8 mouse cellular contexts compared by ENCODE assay signal in genomic region chr2:27404375-27405093, GRCm38 (mm10). TPM values are rescaled to one million over a fixed set of nuclear protein-coding genes. Genes with fewer than 3 reads are reported as not detected.
DNase-seq lines count a peak whose midpoint lies in the region; ATAC-seq and TF ChIP-seq lines count a peak whose summit lies in the region.
"Had no signal": no experiment of that assay in that cellular context is flagged by ENCODE, and none has a peak within 500 bp of the region (broad histone marks: within the 10 kb centered on the region; RNA-seq: fewer than 3 reads in every experiment).

No protein-coding gene starts in this region.

- peaks cover 19% of the 10 kb centered on the region for H3K4me1 ChIP-seq in intestine, embryonic 14.5 days (replicated peaks; ENCODE audit: control insufficient read depth, insufficient read depth, low read length)
- peaks cover 12% of the 10 kb centered on the region; the same call in 1 of the 2 replicates for H3K4me1 ChIP-seq in intestine, postnatal 0 days (replicated peaks; ENCODE audit: control insufficient read depth, insufficient read depth, low read length)
- peaks cover 35% of the 10 kb centered on the region for H3K4me1 ChIP-seq in limb, embryonic 12.5 days (replicated peaks)

- H3K27me3 ChIP-seq in intestine, embryonic 14.5 days (replicated peaks; ENCODE audit: control insufficient read depth, insufficient read depth, low read length): no peaks in the 10 kb centered on the region
- H3K27me3 ChIP-seq in intestine, postnatal 0 days (replicated peaks; ENCODE audit: control insufficient read depth, insufficient read depth, low read length): no peaks in the 10 kb centered on the region
- no peaks in the 10 kb centered on the region for H3K27me3 ChIP-seq in limb, embryonic 12.5 days

- TF ChIP-seq CTCF in intestine, postnatal 0 days (IDR thresholded peaks at IDR 0.05; ENCODE audit: low read depth): no peak

- 43% methylated on average over 6 of the region's 6 CpGs for WGBS in intestine, embryonic 14.5 days
- 44% methylated on average over 6 of the region's 6 CpGs for WGBS in intestine, postnatal 0 days
- 54% methylated on average over 6 of the region's 6 CpGs for WGBS in limb, embryonic 12.5 days

- no peak overlapping the region for H3K4me2 ChIP-seq in intestine, embryonic 14.5 days (ENCODE audit: low read length)
- no peak overlapping the region for H3K4me2 ChIP-seq in intestine, postnatal 0 days (replicated peaks; ENCODE audit: low read depth)
- no peak overlapping the region for H3K4me2 ChIP-seq in limb, embryonic 12.5 days

- no peaks in the 10 kb centered on the region for H3K9me3 ChIP-seq in intestine, embryonic 14.5 days (ENCODE audit: control insufficient read depth, low read length)
- H3K9me3 ChIP-seq in intestine, postnatal 0 days (ENCODE audit: control insufficient read depth): no peaks in the 10 kb centered on the region
- no peaks in the 10 kb centered on the region for H3K9me3 ChIP-seq in limb, embryonic 12.5 days

- no peak overlapping the region for H3K27ac ChIP-seq in intestine, embryonic 14.5 days (ENCODE audit: low read depth)
- no peak overlapping the region for H3K27ac ChIP-seq in intestine, postnatal 0 days (ENCODE audit: low read depth, low read length)
- 0 out of 2 replicates have a peak overlapping the region, but pooled peaks have one; percentile 41 for H3K27ac ChIP-seq in limb, embryonic 12.5 days

- H3K36me3 ChIP-seq in intestine, embryonic 14.5 days (ENCODE audit: control insufficient read depth, insufficient read depth, low read length): no peaks in the 10 kb centered on the region
- H3K36me3 ChIP-seq in intestine, postnatal 0 days (ENCODE audit: control insufficient read depth, insufficient read depth): no peaks in the 10 kb centered on the region
- 0 out of 2 replicates have a peak, but pooled peaks cover 6% of the 10 kb centered on the region for H3K36me3 ChIP-seq in limb, embryonic 12.5 days

- DNase-seq in intestine, embryonic 14.5 days (ENCODE audit: low spot score): peak; percentile 50
- DNase-seq in thymus, postnatal 25 days: peak; percentile 26
- no peak for DNase-seq in thymus, postnatal 10 days (ENCODE audit: low spot score in 2 of 2)
- no peak for DNase-seq in cerebellum, adult 9-11 months
- DNase-seq in urinary bladder, postnatal 10 days (ENCODE audit: low spot score): no peak
- DNase-seq: midbrain, embryonic 14.5 days had no signal

- no peak overlapping the region for H3K9ac ChIP-seq in intestine, embryonic 14.5 days (ENCODE audit: low read length)
- H3K9ac ChIP-seq in intestine, postnatal 0 days (ENCODE audit: low read depth, low read length): no peak overlapping the region
- H3K9ac ChIP-seq in limb, embryonic 12.5 days (replicated peaks): 0 out of 2 replicates have a peak overlapping the region, but pooled peaks have one; percentile 34

- no peak overlapping the region for H3K4me3 ChIP-seq in intestine, embryonic 14.5 days (ENCODE audit: low read depth, low read length)
- H3K4me3 ChIP-seq in intestine, postnatal 0 days (ENCODE audit: low read depth, low read length): no peak overlapping the region
- no peak overlapping the region for H3K4me3 ChIP-seq in limb, embryonic 12.5 days (replicated peaks)

- ATAC-seq in intestine, embryonic 14.5 days (replicated peaks; ENCODE audit: low FRiP score, low TSS enrichment, low read depth): no peak
- no peak for ATAC-seq in intestine, postnatal 0 days
- ATAC-seq in limb, embryonic 12.5 days (ENCODE audit: insufficient number of reproducible peaks, insufficient read depth, low FRiP score, low TSS enrichment, low read depth): no peak

RNA-seq across cellular contexts. Expression of gene Vav2, which starts 22.3 kb away (rescaled TPM):
- 7.2 and 7.5 TPM in 2 replicates for polyA plus RNA-seq in intestine, embryonic 14.5 days (2014; fragmentation: Nextera tagmentation; extraction: Ambion mirVana)
- polyA plus RNA-seq in intestine, postnatal 0 days (2015; fragmentation: Nextera tagmentation; extraction: Ambion mirVana): 5.4 and 6.8 TPM in 2 replicates
- 8.0 and 8.5 TPM in 2 replicates for polyA plus RNA-seq in limb, embryonic 12.5 days (2016; fragmentation: Nextera tagmentation; extraction: Ambion mirVana)

RNA-seq across cellular contexts. Expression of gene Brd3os, which starts 37.6 kb away (rescaled TPM):
- 7.7 and 9.0 TPM in 2 replicates for polyA plus RNA-seq in intestine, embryonic 14.5 days (2014; fragmentation: Nextera tagmentation; extraction: Ambion mirVana)
- polyA plus RNA-seq in intestine, postnatal 0 days (2015; fragmentation: Nextera tagmentation; extraction: Ambion mirVana): 1.5 and 1.8 TPM in 2 replicates
- polyA plus RNA-seq in limb, embryonic 12.5 days (2016; fragmentation: Nextera tagmentation; extraction: Ambion mirVana): 10.7 and 11.5 TPM in 2 replicates

Comparison
In these comparisons a context has a peak if more than half of its experiments do, and no peak if none do; other contexts are left out.
1. DNase-seq: peak in intestine, embryonic 14.5 days (single experiment) and thymus, postnatal 25 days (single experiment); none in thymus, postnatal 10 days (0 of 2), cerebellum, adult 9-11 months (single experiment) and urinary bladder, postnatal 10 days (single experiment).